Mouse (Mus musculus) layer of hippocampus, postnatal 10 days (tissue): ENCODE measurements around the gene Proser2. TPM values are rescaled to one million over a fixed set of nuclear protein-coding genes. Genes with fewer than 3 reads are reported as not detected.

Source experiments
- DNase-seq, 2 experiments: peaks; one replicate each; pipeline ENCODE4 v3.0.0; 2021; ENCODE audit warnings: low spot score in 2 of 2
- long read RNA-seq: library from polyadenylated mRNA; stranded (forward); transcript quantifications from one replicate; pipeline ENCODE4 v2.0.0, GENCODE M21; 2023
- total RNA-seq, 2 experiments: library from RNA; stranded (reverse); gene quantifications; 2 replicates each; pipeline ENCODE4 v1.2.3; 2021

Proser2 gene
- 1 to 10 TPM; 2.2 to 3.2 TPM for total RNA-seq
- long read RNA-seq, full-length matches to known transcripts: 1 of 1 reads
- long read RNA-seq, partial matches to known transcripts: 0 of 1 reads
- long read RNA-seq, other reads (novel, unspliced or antisense): 0 of 1 reads

DNA sequence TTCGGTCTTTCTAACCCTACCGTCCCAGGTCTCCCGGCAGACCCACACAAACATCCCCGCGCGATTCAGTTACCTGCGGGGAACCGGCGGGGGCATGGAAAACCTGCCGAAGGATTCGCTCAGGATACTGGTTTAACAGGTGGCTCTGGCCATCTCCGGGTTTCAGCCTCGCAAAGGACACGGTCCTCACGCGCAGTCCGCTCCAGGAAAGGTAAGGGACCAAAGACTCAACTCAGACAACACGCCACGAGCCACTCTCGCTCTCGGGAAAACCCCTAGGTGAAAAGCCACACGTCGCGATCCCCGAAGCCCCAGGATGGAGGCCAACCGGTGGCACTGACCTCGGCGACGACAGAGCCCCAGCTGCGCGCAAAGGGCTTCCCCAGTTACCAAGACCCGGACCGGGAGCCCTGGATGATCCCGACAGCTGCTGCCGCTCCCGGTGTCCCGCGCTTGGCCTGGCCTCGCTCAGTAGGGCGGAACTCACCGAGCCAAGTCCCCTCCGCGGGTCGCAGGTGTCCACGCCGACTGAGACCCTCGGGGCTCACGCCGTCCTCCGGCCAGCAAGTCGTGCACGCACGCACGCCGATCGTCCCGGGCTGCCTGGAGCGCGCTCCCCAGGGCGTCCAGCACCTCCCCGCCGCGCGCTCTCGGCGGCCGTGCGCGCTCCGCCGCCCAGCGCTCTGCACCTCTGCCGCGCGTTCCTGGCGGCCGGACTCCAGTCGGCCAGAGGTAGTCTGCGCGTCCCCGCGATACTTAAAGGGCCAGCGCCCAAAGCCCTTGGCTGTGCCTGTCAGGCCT lies at the start of gene Proser2:
Gene Proser2 (minus strand): TSS at position 657 of the 801 bp plus-strand sequence.
- DNase-seq: peak; percentile 43 to 61

DNA sequence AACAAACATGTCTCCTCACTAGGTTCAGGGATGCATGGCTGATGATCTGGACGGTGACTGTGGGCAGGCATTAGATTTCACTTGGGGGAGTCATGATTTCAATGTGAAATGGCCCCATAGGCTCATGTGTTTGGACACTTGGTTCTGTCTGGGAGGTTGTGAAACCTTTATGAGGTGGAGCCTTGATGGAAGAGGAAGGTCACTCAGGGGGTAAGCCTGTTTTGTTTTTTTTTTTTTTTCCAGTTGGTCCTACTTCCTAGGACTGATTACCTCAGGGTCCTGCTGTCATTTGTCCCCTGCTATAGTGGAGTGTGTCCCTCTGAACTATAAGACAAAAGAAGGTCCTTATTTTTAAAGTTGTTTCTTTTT lies 49.7 kb upstream of the Proser2 start:
- DNase-seq: no peak

DNA sequence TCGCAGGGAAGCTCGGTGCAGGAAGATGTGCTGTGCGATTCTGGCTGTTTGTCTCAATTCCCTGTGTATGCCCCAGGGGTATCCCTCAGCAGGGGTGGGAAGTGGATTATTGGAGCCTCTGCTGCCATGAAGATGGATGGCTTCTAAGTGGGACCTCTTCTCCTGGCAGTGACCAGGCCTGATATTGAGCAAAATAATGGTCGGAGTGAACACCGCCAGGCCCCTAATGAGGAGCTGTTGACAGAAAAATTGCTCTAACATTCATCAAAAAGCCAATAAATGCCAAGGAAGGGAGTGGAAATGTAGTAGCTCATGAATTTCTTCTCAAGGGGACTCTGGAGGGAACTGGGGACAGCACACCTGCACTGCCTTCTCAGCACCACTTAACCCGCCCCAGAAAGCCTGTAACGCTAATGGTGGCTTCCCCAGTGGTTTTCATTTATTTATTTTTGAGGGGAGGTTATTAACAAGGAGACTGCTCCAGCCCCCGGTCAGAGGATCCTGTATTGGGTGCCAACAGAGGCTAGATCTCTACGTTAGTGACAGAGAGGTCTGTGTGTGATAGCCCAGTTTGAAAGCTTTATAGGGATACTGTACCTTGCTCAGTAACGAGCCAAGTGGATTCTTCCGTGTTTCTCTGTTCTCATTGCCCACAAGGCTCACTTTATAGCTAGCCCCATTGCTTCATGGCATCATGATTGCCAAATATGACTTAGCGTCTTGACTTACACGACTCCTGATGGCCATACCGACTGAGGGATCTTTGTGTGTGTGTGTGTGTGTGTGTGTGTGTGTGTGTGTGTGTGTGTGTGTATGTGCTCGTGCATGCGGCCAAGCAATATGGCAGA lies 49.1 kb upstream of the Proser2 start:
- DNase-seq: no peak

DNA sequence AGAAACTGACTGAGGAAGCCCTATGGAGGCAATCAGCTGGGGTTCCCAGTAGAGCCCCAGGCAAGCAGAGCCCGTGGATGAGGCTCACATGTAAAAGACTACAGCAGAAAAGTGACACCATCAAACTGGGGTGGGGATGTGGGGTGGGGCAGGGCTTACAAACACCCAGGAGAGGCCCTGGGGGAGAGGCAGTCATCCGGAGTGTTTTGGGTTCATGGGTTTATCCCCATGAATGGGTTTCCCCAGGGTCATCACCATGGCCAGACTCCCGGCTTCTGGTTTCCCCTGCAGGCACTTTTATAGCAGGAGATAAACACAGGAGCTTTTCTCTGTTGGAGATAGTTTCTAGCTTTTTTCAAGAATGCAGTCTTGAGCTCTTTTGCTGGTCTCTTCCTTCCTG lies 43.0 kb upstream of the Proser2 start:
- DNase-seq: no peak

DNA sequence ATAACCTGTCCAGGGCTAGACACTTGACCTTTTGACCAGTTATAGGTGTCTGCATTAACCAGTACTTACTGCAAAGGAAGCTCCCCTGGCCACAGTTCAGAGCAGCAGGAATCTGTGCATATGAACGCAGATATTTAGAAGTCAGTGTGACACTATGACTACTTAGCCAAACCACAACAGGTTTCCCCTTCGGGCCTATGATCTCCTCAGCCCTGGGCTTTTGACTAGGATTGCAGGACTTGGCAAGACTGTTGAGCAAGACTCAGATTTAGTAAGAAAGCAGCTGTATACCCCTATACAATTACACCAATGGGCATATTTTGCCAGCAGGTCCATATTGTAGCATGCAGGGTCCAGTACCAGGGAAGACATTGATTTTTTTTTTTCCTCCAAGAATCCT lies 38.5 kb upstream of the Proser2 start:
- DNase-seq: no peak

DNA sequence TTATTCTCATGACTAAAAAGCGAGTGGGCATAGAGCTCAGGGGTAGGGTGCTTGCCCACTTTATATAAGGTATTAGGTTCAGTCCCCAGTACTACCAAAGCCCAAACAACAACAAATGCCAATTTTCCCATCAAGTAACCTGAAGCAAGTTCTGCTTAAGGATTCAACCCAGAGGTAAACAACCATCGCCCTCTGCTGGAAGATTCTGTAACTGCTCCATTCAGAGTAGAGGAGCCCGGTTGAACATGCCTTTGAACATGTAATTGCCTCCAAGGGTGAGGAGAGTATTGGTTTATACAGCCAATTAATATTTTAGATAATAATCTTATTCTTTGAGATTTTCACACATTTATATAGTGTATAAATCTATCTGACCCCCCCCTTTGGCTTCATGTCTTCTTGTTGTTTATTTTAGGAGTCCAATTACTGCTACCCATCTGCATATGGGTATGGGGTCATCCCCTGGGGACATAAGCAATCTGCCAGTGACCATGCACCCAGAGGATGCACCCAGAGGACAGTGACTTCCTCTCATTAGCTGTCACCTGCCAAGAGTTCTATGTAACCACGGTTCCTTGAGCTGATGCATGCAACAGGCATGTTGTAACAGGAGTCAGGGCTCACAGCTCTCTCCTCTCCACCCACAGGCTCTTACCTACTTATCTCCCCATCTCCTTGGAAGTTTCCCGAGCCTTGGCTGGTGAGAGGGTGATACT lies 38.0 kb upstream of the Proser2 start:
- DNase-seq: peak; percentile 85 to 87

DNA sequence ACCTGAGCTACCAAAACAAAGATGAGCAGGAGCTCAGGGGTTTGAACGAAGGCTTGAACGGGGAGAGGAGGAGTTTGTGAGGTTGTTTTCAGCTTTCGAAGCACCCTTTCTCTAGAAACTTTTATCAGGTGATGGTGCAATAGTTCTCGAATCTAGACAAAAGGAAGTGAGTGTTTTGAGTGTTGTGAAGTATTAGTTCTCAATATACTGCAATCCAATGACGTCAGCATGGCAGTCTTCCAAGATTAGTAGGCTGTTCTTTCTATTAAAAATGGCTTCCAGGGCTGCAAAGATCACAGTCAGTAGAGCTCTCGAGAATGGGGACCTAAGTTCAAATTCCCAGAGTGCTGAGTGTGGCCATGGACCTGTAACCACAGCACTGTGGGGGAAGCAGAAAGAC lies 35.8 kb upstream of the Proser2 start:
- no peak for DNase-seq

DNA sequence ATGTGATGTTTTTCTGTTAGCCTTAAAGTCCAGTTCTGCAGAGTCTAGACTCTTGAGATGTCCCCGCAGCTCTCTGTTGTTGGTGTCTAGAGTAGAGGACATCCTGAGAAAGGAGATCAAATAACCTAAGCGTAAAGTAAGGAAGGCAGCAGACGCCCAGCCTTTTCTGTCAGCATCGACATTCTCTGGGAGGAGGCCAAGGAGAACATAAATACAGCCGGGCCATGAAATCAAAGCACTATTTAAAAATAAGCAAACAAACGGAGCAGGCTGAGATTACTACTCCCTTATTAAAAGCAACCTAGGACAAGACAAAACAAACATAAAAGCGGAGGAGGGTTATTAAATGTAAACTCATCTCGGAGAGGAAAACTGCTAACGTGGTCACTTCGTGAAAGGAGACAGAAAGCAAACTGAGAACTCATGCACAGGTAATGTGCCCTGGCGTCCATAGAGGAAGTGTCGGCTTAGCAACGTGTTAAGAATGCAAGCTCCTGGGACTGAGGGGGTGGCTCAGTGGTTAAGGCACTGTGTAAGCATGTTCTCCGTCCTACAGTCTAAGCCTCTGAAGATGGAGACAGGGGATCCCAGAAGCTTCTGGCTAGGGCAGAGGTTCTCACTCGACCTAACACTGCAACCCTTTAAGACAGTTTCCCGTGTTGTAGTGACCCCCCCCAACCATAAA lies 34.7 kb upstream of the Proser2 start:
- DNase-seq: no peak

DNA sequence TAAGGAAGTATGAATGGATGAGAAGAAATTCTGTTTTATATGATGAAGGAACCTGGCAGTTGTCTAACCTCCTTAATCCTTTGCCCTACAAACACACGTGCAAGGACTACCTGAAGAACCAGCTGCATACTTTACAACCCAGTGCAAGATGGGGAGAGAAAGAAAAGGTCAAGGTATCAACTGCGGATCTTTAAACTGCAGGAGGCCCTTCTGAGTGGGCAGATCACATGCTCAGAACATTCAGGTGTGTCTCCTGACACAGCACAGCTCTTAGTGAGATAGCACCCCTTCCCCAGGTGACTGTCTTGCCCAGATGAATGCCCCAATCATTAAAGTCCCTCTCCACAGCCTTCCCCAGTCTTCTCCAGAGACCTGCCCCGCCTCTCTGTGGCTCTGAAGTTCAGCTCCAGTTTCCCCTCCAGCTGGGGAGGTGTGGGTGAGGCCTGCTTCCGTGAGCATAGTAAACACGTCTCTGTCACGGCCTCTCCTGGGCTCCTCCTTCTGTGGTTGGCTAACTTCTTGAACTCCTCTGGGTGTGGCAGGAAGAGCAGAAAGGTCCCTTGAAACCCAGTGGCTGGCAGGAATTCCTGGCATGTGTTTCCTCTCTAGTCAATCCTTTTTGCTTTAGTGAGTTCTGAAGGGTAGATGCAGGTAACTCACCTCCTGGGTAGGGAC lies 32.5 kb upstream of the Proser2 start:
- DNase-seq: no peak

DNA sequence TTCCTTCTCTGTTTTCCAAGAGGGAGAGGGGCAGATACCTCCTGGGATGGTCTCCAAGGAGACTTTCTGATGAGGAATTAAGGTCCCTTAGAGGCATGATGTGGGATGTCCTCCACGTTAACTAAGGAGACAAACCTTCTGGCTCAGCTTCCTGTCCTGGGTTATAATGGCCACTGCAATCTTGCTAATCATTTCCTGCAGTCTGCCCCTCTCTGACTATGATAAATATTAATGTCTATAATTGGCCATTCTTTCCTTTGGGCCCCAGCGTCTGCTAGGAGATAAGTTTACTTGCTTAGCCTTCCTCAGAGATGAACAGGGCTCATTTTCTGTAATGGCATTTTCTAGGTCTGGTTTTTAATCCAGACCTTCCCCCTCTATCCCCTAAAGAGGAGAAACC lies 29.7 kb upstream of the Proser2 start:
- no peak for DNase-seq

DNA sequence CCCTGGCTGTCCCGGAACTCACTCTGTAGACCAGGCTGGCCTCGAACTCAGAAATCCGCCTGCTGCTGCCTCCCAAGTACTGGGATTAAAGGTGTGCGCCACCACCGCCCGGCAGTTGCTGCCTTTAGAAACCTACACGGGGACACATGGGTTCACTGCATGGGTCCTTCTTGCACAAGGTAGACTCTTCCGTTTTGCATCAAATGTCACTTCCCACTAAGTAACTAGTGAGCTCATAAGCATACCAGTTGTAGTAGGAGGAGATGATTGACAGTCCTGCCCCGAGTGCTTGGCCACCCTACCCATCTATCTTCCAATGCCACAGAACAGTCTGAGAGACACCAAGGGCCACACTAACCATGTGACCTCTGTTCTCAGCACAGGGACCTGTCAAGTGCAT lies 29.2 kb upstream of the Proser2 start:
- DNase-seq: no peak

DNA sequence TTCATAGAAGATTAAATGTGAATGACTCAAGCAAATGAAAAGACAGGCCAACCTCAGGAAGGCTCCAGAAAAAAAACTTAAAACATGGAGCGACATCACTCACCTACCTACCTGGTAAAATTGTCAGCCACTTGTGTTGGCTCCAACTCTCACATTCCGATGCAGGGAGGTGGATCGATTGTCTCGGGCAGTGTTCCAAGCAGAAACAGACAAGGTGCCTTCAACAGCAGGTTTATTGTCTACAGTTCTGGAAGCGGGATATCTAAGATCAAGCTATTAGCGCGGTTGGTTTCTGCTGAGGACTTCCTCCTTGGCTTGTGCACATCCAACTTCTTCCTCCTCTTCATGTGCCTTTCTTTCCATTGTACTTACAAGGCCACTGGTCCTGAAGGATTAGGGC lies 27.6 kb upstream of the Proser2 start:
- DNase-seq: no peak

DNA sequence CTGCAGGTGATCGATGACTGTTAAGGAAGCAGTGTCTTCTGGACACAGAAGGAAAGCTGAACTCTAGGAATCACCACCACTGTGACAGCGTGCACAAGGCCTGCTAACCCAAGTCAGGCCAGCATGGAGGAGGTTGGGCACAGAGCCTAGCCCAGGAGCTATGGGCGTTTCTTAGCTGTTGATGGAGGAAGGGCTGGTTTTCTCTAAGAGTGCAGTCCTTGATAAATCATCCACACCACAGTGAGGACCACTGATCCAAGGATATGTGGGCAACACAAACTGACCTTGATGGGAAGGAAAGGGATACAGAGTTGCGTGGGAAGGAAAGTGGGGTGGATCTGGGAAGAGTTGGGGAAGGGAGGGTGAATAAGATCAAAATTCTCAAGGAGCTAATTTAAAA lies 27.2 kb upstream of the Proser2 start:
- no peak for DNase-seq

DNA sequence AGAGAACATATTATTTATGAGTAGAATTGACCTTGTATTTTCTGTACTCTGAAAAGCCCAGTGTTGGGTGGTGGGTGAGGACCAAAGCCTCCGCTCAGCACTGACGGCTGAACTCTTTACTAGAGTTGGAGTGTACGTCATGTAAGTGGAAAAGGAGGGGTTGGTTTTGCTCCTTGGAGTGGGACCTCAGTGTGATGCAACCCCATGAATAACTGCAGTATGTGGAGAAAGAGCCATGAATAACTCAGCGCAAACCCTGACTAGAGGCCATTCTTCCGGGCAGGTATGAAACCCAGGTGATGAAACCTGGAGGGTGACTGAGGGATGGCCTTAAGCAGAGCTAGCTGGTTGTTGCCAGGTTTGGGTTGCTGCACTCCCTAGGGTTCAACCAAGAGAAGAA lies 19.8 kb upstream of the Proser2 start:
- DNase-seq: no peak

DNA sequence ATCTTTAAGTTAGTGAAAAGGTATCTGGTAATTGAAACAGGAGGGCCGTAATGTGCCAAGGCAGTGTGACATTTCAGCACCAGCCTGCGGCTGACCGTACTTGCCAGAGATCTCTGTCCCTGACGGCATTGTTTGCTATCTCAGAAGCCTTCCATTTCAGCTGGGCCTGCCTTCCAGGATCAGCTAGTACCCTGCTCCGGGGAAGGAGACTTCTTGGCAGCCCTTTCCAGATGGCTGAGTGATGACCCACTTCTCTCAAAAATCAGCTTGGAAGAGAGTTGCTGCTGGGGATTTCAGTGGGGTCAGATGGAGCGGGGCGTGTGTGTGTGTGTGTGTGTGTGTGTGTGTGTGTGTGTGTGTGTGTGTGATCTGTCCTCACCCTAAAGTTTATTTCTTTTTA lies 16.9 kb upstream of the Proser2 start:
- DNase-seq: no peak

DNA sequence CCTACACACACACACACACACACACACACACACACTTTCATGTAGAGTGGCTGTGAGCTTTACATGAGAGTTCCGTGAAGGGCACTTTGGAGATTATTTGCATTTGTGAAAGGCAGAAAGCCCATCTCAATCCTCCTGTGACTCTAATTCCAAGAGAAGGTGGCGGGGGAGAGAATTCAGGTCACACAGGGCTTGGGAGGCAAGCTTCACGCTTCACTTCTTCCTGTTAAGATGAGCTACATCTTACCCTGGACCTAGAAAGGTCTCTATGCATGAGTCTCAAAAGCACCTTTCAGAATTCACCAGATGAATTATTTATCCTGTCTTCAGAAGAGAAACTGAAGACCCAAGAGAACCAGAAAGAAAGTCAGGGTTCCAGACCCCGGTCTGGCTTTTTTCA lies 16.2 kb upstream of the Proser2 start:
- no peak for DNase-seq

DNA sequence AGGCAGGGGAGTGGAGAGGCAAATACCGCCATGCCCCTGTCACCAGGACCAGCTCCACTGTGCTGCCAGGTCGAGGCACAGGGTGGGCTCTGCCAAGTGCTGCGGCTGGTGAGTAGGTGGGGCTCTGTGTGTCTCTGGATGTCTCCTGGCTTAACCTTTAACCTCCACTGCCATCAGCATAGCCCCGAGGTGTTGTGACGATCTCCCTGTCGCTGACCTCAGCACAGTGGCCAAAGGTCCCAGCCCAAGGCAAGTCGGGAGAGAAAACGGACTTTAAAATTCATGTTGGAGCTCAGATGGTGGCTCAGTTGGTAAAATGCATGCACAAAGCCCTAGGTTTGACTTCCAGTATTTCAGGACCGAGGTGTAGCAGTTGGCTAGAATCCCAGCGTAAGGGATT lies 15.6 kb upstream of the Proser2 start:
- DNase-seq: no peak

DNA sequence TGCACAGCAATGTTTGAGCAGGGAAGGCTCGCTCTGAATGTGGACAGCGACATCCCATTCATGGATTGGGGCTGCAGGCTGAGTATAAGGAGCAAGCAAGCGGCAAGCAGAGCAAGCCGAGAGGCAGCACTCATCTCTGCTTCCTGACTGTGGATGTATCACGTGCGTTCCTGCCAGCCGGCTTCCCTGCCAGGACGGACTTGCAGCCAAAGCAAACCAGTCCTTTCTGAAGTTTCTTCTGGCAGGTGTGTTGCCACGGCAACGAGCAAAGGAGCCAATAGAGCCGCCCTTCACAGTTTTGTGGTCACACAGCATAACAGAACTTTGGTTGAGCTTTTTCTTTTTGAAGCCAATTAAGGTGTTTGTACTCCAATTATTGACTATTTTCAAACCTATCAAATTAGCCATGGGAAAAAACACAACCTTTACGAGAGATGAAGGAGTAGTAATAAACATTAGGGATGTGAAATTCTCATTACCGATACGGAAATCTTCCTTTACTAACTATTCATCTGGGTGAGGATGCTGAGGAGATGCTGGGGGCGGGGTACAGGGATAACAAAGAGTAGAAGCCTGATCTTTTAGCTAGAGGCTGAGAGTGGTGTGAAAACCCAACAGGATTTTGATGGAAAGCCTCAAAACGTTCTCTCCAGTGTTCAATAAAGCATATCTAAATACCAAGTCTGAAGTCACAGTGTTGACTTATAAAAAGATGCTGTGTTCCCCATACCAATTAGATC lies 13.1 kb upstream of the Proser2 start:
- peak; percentile 29 to 47 for DNase-seq

DNA sequence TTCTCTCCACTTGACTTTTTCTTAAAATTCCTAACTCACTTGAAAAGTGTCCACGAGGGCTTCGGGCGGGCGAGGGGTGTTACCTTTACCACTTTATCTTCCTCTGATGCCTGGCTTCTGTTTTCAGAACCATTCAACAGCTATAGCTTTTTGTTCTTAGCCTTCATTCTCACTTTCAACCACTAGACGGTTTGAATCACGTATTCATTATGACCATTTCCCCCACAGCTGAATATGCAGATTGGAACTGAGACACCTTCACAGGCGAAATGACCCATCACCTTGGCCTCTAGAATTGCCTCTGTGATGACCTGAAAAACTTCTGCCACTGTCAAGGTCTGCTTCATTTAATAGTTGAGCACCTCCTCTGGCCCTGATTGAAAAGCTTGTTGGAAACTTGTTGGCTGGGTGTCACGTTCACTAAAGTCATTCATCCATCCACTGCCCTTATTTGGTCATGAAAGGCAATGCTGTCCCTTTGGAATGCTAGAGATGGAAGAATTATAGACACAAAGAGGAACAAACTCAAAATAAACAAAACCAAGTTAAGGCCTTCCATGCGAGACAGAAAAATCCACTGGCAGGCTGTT lies 10.7 kb upstream of the Proser2 start:
- no peak for DNase-seq
